Mouse (Mus musculus) bone marrow macrophage, adult 2 months (primary cell): ENCODE results near the gene Vegfa.

ENCODE experiments used
- CTCF ChIP-seq: IDR thresholded peaks from 2 replicates; pipeline ENCODE4 v1.5.1; 2012; ENCODE audit warnings: low read depth, mild to moderate bottlenecking, low read length, moderate library complexity
- POLR2A ChIP-seq: IDR thresholded peaks from 2 replicates; pipeline ENCODE4 v1.6.1; 2012; ENCODE audit warnings: mild to moderate bottlenecking, low read depth, low read length, borderline replicate concordance

DNA sequence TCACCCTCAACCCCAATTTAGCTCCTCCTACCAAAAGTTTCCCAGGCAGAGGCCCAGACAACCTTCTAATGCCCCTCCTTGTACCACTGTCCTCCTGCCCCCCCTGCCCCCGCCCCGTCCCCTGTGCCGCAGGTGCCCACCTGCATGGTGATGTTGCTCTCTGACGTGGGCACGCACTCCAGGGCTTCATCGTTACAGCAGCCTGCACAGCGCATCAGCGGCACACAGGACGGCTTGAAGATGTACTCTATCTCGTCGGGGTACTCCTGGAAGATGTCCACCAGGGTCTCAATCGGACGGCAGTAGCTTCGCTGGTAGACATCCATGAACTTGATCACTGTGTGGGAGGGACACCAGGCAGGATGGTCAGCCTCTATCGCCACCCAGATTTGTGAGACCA is 7.0 kb downstream of the Vegfa start:
- no peak for TF ChIP-seq POLR2A
- no peak for TF ChIP-seq CTCF
